Mouse (Mus musculus): ENCODE data around the gene Ap1m1. TPM values are rescaled to one million over a fixed set of nuclear protein-coding genes. Genes with fewer than 3 reads are reported as not detected.

Gene Ap1m1
- 3.1 TPM for polyA plus RNA-seq (2014; fragmentation: Illumina TruSeq; extraction: RNeasy Lipid Tissue Mini Kit (QIAGEN cat#74804); ENCODE audit: low read depth, low replicate concordance)

DNA sequence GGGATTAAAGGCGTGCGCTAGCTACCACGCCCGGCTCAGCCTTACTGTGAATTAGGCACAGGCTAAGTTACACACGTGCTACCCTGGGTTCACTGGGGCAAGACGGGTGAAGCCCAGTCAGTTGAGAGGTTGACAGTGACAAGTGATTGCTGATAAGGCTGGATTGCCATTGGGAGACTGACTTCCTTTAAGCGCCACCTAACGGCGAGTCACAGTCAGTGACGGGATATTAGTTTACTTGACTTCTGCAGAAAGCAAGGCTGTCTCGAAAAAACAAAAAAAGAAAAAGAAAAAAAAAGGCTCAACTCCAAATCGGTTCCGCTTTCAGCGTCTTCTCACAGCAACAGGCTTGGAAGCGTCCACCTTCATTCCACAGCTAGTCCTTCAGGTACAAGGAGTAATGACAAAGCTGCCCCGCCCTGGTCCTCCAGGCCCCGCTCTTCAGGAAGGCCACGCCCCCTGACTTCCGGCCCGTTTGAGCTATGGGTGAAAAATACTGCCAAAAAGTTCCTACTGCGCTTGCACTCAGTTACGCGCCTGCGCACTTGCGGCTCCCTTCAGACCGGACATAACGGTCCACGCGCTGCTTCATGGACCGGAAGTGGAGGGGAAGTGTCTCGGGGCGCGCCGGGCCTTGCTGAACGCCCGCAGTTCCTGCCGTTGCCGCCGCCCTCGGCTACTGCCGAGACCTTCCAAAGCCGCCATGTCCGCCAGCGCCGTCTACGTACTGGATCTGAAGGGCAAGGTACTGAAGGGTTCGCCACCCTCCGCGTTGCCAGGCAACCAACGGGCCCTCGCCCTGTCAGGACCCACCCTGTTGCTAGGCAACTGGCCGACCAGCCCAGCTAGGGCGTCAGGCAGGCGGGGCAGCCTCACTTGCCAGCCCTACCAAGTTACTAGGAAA, at the start of gene Ap1m1:
Gene Ap1m1 (plus strand): TSS at position 520 of the 904 bp plus-strand sequence.

DNA sequence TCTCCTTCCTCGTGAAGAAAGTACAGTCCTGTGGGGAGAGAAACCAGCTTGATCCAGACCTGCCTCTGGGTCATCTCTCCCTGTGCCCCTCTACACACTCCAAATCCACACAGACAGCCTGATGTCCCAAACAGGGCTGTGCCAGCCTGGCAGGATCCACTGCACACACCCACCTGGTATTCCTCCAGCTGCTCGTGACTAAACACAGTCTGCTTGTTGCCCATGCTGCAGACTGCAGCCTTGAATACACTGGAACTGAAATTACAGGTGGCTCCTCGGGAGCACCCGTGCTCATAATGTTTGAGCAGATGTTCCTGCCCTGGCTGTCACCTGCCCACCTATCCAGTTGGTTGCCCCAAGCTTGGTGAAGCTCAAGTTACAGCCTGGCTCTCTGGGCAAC, 27.1 kb upstream of the Ap1m1 start, which contains the start of gene Cib3:
Gene Cib3 (minus strand): TSS at position 87 of the 400 bp plus-strand sequence.

DNA sequence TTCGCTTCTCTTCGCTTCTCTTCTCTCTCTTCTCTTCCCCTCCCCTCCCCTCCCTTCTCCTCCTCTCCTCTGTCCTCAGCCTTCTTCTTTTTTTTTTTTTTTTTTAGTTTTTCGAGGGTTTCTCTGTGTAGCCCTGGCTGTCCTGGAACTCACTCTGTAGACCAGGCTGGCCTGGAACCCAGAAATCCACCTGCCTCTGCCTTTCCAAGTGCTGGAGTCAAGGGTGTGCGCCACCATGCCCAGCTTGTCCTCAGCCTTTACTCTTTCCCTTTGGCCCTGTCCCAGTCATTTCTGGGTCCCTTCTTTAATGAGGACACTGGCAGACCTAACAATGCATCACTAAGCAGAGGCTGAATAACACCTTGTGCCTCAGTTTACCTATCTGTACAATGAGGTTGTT, 26.3 kb upstream of the Ap1m1 start, which contains the start of gene Gm11034:
Gene Gm11034 (minus strand): TSS at position 101 of the 400 bp plus-strand sequence.

DNA sequence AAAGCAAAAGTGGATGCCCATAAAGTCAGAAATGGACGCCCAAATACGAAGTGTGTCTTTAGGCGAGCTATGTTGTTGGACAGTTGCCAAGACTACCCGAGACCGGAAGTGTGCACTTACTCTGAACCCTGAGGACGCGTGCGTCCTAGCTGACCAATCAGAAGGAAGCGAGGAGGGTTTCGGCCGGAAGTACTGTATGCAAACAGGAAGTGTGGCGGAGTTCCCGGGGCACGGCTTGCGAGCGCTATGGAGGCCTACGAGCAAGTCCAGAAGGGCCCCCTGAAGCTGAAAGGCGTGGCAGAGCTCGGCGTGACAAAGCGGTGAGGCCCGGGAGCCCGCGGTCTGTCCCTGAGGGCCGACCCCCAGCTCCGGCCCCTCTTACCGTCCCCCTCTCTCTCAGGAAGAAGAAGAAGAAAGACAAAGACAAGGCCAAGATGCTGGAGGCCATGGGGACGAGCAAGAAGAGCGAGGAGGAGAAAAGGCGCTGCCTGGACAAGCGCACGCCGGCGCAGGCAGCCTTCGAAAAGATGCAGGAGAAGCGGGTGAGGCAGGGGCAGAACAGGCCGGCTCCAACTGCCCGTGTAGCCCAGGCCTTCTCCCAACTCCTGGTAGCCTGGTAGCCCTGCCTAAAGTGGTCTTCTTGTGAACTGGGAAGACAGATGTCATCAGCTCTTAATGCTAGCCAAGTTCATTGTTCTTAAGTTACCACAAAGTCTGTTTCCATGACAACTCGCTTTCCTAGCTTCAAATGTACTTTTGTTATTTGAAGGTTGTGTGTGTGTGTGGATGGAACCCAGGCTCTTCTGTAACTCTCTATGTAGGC, 20.1 kb upstream of the Ap1m1 start, which contains the start of gene Fam32a:
Gene Fam32a (plus strand): TSS at position 190 of the 823 bp plus-strand sequence.

DNA sequence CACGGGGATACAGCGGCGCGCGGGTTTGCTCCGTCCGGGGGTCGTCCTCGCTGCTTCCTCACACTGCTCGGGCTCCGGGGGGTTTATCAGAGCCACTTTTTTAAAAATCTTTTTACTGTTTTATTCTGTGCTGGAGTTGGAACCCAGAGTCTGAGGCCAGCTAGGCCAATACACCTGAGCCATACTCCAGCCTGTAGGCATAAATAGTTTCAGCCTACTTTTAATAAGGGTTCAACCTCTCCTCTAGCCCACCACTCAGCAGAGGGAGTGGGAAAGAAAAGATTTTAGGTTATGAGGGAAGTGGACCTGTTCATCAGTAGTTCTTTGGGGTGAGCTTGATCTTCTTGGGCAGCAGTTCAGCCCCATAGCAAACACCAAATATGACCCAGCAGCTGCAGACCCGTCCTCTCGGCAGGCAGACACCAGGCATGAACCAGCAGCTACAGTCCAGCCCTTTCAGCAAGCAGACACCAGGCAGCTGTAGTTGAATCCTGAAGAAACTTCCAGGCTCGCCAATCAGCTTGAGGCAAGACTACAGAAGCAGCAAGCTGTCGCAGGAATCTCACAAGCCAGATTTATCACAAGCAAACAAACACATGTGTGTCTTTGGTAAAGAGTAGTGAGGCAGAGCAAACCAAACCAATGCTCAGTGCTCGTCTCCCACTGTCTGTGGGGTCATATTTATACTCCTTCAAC, 65.5 kb downstream of the Ap1m1 start, which contains the start of gene Gm10282:
Gene Gm10282 (minus strand): TSS at position 51 of the 696 bp plus-strand sequence.

Other genes with a start within 250 kb of the Ap1m1 start
- not detected for gene Cyp4f18, start 230.4 kb upstream of the Ap1m1 start, polyA plus RNA-seq (2014; fragmentation: Illumina TruSeq; extraction: RNeasy Lipid Tissue Mini Kit (QIAGEN cat#74804); ENCODE audit: low read depth, low replicate concordance)
- gene Olfr372, start 198.8 kb upstream of the Ap1m1 start, polyA plus RNA-seq (2014; fragmentation: Illumina TruSeq; extraction: RNeasy Lipid Tissue Mini Kit (QIAGEN cat#74804); ENCODE audit: low read depth, low replicate concordance): not detected
- gene Olfr373, start 156.8 kb upstream of the Ap1m1 start, polyA plus RNA-seq (2014; fragmentation: Illumina TruSeq; extraction: RNeasy Lipid Tissue Mini Kit (QIAGEN cat#74804); ENCODE audit: low read depth, low replicate concordance): not detected
- not detected for gene Olfr374, start 133.0 kb upstream of the Ap1m1 start, polyA plus RNA-seq (2014; fragmentation: Illumina TruSeq; extraction: RNeasy Lipid Tissue Mini Kit (QIAGEN cat#74804); ENCODE audit: low read depth, low replicate concordance)
- 453 TPM for gene Tpm4, start 105.0 kb upstream of the Ap1m1 start, polyA plus RNA-seq (2014; fragmentation: Illumina TruSeq; extraction: RNeasy Lipid Tissue Mini Kit (QIAGEN cat#74804); ENCODE audit: low read depth, low replicate concordance)
- gene Rab8a, start 78.8 kb upstream of the Ap1m1 start, polyA plus RNA-seq (2014; fragmentation: Illumina TruSeq; extraction: RNeasy Lipid Tissue Mini Kit (QIAGEN cat#74804); ENCODE audit: low read depth, low replicate concordance): 66.1 TPM
- gene Hsh2d, start 50.4 kb upstream of the Ap1m1 start, polyA plus RNA-seq (2014; fragmentation: Illumina TruSeq; extraction: RNeasy Lipid Tissue Mini Kit (QIAGEN cat#74804); ENCODE audit: low read depth, low replicate concordance): 2.0 TPM
- not detected for gene Cib3, start 27.2 kb upstream of the Ap1m1 start, polyA plus RNA-seq (2014; fragmentation: Illumina TruSeq; extraction: RNeasy Lipid Tissue Mini Kit (QIAGEN cat#74804); ENCODE audit: low read depth, low replicate concordance)
- gene Gm11034, start 26.4 kb upstream of the Ap1m1 start, polyA plus RNA-seq (2014; fragmentation: Illumina TruSeq; extraction: RNeasy Lipid Tissue Mini Kit (QIAGEN cat#74804); ENCODE audit: low read depth, low replicate concordance): not detected
- 73.2 TPM for gene Fam32a, start 20.3 kb upstream of the Ap1m1 start, polyA plus RNA-seq (2014; fragmentation: Illumina TruSeq; extraction: RNeasy Lipid Tissue Mini Kit (QIAGEN cat#74804); ENCODE audit: low read depth, low replicate concordance)
- gene Gm10282, start 65.2 kb downstream of the Ap1m1 start, polyA plus RNA-seq (2014; fragmentation: Illumina TruSeq; extraction: RNeasy Lipid Tissue Mini Kit (QIAGEN cat#74804); ENCODE audit: low read depth, low replicate concordance): 1.3 TPM
- 10.1 TPM for gene Klf2, start 79.0 kb downstream of the Ap1m1 start, polyA plus RNA-seq (2014; fragmentation: Illumina TruSeq; extraction: RNeasy Lipid Tissue Mini Kit (QIAGEN cat#74804); ENCODE audit: low read depth, low replicate concordance)
- 57.4 TPM for gene Eps15l1, start 181.4 kb downstream of the Ap1m1 start, polyA plus RNA-seq (2014; fragmentation: Illumina TruSeq; extraction: RNeasy Lipid Tissue Mini Kit (QIAGEN cat#74804); ENCODE audit: low read depth, low replicate concordance)
- not detected for gene Calr3, start 203.9 kb downstream of the Ap1m1 start, polyA plus RNA-seq (2014; fragmentation: Illumina TruSeq; extraction: RNeasy Lipid Tissue Mini Kit (QIAGEN cat#74804); ENCODE audit: low read depth, low replicate concordance)
- gene 1700030K09Rik, start 203.9 kb downstream of the Ap1m1 start, polyA plus RNA-seq (2014; fragmentation: Illumina TruSeq; extraction: RNeasy Lipid Tissue Mini Kit (QIAGEN cat#74804); ENCODE audit: low read depth, low replicate concordance): 0.73 TPM
- 5.7 TPM for gene Cherp, start 235.2 kb downstream of the Ap1m1 start, polyA plus RNA-seq (2014; fragmentation: Illumina TruSeq; extraction: RNeasy Lipid Tissue Mini Kit (QIAGEN cat#74804); ENCODE audit: low read depth, low replicate concordance)